Mouse (Mus musculus) stomach, postnatal 0 days (tissue): ENCODE results near the gene Xlr5a.

Experiments
- CTCF ChIP-seq: IDR thresholded peaks from 2 replicates; pipeline ENCODE4 v1.5.1; 2016; ENCODE audit warnings: antibody characterized with exemption, low read depth, mild to moderate bottlenecking, moderate library complexity
- EP300 ChIP-seq: optimal IDR thresholded peaks from 2 replicates; pipeline ENCODE3; 2016; ENCODE audit warnings: antibody characterized with exemption

DNA sequence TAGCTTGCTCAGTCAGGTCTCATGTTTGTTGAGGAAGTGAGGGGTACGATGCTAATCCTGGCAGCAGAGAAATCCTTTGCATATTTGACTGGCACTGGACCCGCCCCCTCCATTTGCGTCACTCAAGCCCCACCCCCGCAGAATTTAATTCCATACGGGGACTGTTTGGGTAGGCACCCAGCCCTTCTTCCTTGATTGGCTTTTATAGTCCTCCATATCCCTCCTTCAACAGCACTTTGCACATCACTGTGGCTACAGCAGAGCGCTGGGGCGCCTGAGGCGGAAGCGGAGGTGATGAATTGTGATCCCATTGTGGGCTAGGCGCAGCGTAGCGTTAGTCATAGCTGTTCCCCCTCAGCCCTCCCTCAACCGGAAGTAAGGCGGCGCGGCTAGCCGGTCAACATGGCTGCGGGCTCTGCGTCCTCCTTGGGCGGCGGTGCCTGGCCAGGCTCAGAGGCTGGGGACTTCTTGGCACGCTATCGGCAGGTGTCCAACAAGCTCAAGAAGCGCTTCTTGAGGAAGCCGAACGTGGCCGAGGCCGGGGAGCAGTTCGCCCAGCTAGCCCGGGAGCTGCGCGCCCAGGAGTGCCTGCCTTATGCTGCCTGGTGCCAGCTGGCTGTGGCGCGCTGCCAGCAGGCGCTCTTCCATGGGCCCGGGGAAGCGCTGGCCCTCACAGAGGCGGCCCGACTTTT is 64.7 kb downstream of the Xlr5a start, which contains the start of gene F8a:
- TF ChIP-seq EP300 (no peak), CTCF (no peak)
